Mouse (Mus musculus) layer of hippocampus, adult 9-10 months (tissue): ENCODE results near the gene Atrnl1.

ENCODE experiments used
- DNase-seq: peaks from one replicate; pipeline ENCODE4 v3.0.0; 2022; ENCODE audit warnings: low spot score

Gene Atrnl1

DNA sequence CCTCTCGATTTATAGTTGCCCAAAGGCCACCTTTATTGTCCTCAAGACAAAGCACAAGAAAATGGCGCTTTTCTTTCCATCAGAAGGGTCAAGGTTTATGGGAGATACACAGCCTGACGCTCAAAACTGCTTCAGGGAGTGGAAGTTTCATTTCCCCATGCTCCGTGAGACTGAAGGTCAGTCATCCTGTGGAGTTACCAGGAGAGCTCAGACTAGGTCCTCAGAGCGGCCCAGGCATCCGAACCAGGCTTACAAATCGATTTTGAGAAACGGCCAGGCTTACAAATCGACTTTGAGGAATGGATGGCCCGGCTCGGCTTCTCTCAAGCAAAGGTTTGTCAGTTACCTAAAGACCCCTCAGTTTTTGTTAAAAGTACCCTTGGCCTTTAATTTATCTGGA lies 508.0 kb downstream of the Atrnl1 start:
- no peak for DNase-seq

DNA sequence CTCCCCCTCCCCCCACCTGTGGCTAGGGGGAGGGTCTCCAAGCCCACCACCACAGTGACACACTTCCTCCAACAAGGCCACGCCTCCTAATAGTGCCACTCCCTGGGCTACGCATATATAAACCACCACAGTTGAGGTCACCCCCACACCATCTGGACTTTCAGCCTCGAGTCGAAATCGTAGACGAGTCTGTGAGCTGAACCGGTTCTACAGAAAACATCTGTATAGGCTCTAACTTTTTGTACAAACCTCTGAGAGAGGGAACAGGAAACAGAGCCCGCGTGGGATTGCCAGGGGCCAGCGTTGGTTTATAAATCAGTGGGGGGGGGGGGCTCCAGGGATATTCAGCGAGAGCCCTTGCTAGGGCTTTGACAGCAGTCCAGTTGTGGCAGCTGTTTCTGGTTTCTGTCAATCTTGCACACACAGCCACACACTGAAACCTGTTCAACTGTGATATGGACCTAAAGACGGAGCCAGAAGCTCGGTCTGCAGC lies 508.9 kb downstream of the Atrnl1 start:
- no peak for DNase-seq

DNA sequence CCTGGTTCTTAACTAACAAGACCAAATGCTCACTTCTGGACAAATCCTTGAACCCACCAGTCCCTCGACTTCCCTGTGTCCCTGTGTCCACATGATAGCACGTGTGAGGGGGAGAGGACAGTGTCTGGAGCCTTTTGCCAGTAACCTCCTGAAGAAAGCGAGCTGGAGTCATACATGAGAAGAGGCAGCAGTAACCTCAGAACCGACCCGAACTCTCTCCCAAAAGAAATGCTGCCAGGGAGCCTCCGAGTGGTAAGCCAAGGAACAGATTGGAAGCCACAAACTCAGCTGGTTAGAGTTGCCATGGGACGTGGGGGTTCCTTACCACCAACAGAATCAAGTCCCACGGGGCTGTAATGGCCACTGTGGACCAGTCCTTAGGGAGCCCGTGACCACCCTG lies 509.8 kb downstream of the Atrnl1 start:
- no peak for DNase-seq

DNA sequence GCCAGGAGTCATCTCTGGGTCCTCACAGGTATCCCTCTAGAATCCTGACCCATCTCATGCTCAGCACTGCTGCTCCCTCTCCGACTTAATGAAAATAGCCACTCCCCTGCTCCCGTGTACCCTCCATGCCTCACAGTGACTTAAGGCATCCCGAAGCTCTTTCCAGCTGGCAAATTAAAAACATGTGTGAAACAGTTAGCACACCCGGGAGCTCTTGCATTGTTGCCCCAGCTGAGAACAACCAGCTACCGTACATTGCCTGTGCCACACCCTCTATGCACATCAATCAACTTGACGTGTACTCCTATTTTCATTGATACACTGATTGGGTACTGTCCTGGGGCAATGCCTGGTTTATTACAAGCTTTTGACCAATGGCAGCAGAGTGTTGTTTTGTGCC lies 510.8 kb downstream of the Atrnl1 start:
- no peak for DNase-seq

DNA sequence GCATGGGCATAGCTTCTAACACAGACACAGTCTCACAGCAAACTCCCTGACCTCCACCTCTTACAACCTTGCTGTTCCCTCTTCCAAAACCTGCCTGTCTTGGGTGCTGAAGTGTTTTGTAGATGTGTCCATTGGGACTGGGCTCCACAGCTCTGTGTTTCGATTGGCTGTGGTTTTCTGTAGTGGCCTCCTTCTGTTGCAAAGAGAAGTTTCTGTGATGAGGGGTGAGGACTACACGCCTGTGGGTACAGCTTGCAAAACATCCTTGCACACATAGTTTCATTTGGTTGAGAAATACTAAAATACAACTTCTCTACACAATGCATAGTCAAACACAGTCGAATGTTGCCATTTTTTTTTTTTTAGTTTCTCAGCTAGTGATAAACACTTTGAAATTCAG lies 512.8 kb downstream of the Atrnl1 start:
- DNase-seq = no peak

DNA sequence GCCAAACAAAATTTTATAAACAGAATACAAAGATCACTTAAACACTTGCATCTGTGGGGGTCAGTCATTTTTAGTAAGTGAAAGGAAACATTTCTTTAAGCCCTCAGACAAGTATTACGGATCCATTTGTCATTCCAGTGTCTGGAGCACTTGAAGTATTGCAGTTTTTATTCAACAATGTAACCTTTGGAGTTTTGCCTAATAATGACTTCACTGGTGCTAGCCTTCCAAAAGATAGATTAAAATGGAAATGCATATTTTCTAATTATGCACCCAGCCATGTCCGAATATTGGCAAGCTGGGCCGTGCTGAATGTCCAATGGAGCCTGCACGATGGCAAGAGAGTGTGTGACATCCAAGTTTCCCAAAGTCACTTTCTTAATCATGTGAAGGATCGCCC lies 513.7 kb downstream of the Atrnl1 start:
- no peak for DNase-seq

DNA sequence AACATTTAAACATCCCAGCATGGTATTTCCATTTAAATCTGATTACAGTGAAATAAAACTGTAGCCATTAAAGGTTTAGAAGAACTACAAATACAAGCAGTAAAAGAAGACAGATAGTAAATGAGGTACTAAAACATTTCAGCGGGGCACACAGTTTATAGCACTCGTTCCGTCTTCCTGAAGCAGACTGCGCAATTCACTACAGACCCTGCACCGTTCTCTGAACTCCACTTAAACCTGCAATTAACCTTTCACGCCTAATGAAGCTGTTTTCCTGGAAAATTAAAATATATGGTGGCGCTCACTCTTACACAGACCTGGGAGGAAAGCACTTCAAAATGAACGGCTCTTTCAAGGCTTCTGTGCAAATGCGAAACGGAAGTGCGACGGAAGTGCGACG lies 514.2 kb downstream of the Atrnl1 start:
- DNase-seq = no peak

DNA sequence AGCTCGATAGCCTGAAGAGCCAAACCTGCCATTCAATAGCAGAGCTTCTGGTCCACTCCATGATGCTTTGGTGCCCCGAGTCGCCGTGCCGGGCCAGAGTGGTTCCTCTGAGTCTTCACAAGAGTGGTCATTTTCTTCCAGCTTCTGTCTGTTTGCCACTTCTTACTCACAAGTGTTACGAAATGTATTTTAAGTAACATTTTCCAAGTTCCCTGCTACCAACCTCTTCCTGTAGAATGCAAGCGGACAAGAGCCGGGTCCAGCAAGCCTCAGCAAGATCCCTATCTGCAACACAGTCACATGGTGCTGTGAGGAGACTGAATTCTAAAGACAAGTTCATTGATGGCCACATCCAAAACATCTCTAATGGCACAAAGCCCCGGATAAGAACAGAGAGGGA lies 521.1 kb downstream of the Atrnl1 start:
- DNase-seq = no peak

DNA sequence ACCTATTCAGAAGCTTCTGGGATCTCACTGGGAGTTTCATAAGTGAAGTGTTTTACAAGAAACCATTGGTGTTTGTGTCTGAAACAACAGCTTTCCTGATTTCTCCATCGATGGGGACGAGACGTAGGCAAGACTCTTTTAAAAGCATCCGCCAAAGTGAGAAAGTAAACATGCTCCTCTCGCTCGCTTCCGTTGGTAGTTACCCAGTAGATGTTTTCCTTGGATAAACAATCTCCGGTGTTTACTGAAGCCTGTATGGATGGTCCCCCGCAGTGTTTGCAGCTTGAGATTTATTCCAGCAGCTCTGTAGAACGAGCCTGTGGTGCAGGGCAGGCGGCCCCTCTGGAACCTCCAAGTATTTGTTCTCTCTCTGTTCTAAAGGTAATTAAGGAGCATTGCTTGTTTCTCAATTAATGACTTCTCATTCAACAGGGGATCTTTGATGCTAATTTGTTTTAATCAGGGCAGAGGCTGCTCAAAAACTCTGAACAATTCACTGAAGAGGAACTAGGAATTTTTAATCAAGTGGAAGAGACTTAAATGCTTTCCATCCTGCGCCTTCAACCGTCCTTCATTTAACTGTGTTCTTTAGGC lies 529.5 kb downstream of the Atrnl1 start:
- no peak for DNase-seq

DNA sequence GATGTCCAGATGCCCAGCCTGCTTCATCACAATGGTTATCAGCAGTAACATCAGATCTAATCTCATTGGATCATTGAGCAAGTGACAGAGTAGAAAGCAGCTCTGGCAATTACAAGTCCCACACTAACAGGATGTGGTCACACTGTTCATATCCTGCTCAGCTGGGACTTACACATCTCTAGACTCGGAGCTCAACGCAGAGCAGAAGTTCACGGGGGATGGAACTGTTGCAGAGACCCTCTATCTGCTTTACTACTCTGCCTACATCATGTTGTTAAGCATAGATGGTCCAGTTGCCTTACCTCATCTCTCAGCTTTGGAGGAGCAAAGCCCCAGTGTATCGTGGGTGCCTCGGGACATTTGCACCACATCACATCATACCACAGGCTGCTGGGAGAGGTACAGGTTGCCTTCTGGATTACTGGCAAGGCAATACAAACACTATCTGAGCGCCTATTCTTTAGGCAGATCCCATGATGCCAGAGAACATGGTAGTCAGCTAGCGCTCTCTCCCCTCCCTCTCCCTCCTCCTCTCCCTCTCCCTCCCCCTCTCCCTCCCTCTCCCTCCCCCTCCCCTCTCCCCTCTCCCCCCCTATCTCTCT lies 533.1 kb downstream of the Atrnl1 start:
- no peak for DNase-seq

DNA sequence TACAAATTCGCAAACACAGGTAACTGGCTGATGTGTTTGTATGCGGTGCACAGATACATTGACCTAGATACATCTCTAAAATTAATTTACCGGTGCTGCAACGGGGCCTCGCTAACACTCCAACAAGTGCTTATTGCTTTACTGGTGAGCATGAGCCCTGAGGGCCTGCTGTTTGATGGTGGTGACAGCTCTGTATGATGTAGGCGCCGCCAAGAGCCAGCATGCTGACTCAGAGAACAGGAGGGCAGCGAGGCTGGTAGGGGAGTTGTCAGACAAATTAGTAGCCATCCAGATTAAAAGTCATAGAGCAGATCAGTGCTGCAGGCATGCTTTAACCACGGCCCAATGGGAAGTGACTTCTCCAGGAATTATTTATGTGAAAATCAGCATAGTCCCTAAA lies 534.7 kb downstream of the Atrnl1 start:
- no peak for DNase-seq

DNA sequence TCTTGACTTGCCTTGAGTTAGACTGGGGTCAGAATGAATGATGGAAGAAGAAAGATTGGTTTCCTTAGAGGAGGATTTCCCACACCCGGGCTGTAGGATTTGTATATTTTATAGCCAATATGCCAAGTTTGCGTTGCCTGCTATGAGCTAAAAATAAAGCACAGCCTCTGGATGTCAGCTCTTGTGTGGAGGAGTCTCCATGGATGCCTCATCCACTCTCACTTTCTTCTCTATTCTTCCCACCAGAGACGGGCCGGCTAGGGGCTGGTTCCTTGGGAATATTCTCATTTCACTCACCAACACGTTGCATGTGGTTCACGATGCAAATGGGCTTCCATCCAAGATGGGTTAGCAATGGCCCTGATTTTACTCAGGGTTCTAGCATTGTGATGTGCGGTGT lies 540.4 kb downstream of the Atrnl1 start:
- no peak for DNase-seq

DNA sequence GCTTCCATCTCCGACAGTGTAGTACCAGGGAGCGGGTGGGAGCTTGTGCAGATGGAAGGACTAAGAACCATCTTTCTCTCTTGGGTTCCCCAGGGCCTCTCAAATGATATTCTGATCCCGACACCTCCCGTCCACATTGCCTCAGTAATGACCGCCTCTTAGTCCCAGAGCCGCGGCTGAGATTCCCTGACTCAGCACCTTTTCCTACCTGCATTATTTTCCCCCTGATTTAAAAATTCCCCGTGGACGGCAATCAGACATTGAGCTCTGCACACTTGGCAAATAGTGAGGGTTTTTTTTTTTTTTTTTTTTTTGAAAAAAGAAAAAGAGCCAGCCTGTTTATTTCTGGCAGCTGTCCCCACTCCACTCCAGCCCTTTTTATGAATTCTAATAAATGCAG lies 550.7 kb downstream of the Atrnl1 start:
- no peak for DNase-seq

DNA sequence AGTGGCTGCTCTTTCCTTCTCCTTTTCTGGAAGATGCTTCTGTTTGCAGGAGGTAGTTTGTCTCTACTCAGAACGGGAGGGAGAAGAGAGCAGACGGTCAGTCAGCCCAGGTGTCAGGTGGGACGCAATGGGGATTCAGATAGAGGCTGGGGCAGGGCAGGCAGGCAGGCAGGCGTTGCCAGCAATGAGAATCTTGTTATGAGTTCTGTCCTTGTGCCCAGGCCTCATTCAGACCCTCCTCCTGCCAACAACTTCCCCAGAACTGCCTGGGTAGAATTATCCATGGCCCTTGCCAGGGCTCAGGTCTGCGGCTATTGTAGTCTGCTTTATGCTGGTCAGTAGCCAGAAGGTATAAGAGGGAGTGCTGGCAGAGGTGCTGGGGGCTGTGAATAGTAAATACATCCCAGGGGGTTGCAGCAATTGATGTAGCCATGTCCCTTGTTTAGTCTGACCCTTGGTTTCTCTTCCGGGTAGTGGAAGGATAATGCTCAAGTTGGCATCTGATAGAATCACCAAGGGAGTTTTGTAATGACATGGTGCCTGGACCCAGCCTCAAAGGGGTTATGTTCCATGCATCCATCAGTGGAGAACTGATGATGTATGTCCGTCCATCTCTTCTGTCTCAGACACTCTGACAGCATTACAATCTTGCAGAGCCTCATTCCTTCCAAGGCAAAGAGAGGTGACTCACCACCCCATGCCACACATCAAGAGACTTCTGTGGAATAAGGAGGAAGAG lies 554.2 kb downstream of the Atrnl1 start:
- no peak for DNase-seq

DNA sequence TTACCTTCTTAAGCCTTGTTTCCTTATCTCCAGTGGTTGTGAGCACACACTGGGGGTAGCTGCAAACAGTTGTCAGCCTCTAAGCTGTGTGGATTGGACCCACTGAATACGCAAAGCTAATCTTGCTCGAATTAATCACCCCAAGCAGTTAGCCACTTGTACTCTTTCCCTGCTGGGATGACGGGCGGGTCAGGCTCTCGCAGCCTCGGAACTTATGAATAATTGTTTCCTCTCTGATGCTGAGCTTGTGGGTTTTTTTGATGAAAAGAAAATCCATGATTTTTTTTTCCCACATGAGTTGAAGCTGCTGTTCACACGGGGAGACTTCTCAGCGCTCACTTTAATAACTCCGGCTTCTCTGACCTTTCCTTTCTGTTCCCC lies 554.8 kb downstream of the Atrnl1 start:
- DNase-seq = no peak

DNA sequence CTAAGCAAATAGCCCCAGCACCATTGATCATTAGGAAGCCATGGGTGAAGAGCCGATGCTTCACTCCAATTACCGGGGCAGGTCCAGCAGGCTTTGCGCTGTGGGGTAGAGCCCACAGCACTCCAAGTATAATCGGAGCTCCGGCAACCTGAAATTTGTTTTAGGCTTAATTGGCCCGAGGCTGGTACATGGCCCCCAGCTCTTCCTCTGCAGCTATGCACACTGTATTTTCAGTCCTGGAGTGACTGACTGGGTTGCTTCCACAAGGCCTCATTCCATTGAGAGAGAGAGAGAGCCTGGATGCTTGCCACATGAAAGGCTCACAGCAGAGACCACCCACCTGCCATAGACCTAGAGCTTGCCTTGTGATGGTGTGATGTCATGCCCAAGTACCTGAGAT lies 555.3 kb downstream of the Atrnl1 start:
- DNase-seq = no peak

DNA sequence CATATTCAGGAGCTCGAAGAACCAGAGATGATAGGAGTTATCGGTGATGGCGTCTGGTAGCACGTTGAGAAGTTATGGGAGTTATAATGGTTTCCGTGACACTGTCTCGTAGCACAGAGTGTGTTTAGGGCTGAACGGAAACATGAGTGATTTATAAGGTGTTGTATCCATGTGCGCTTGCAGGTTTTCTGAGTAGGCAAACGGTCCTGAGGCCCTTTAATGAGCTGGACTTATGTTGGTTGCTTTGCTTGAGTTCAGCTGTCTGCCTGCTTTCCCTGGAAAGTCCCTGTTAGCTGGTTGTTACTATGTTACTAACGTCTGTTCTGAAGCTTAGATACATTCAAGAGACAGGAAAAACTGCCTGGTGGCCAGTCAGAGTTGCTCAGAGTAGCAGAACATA lies 567.6 kb downstream of the Atrnl1 start:
- no peak for DNase-seq

DNA sequence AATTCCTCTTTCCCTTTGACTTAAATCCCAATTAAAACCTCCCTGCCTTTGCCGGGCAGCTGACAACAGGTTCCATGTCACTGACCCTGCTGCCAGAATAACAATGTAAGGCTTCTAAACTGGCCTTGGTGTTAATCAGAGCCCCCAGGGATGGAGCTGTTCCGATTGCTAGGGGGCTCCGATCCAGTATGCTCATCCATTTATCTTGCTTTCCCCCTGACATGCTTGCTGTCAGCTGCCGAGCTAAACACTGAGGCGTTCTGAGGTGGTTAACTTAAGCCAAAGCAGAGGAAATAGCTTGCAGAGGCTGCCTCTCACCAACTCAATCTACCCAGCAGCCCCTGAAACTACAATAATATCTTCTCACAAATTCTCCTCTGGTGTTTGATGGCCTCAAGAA lies 569.9 kb downstream of the Atrnl1 start:
- DNase-seq = no peak
